Mouse (Mus musculus): ENCODE results near the gene Mrpl42. TPM values are rescaled to one million over a fixed set of nuclear protein-coding genes. Genes with fewer than 3 reads are reported as not detected.
"Not testable (repeated sequence)": the region's sequence is repeated elsewhere in the genome, so short reads cannot be mapped to it uniquely, and the experiment has no call there.

The Mrpl42 gene
- 39.3 and 80.6 TPM in 2 replicates for polyA plus RNA-seq (2012; rRNA removed)

DNA sequence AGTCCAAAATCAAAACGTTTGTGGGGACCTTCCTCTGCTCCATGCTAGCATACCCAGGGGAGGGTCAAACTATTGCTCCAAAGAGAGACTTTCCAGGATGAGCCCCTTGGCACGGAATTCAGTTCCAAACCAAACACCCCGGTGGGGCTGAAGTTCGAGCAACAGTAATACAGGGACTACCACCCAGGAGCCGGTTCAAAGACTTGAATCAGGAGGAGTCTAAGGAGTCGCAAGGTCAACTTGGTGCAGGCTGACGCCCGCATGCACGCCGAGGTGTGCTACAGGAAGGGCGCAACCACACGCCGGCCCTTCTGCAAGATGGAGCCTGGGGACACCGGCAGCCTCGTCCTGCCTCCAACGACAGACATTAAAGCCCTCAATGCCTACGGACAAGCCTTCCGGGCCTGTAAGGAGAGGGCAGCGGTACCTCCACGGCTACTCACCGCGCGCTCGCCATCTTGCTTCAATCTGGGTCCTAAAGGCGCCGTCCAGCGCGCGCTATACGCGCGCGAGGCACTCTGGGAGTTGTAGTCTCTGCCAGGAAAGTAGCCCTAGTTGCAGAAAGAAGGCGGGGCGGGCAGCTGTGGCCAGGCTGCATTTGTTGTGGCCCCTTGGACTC, at the start of gene Mrpl42:
Gene Mrpl42, minus strand, starts transcription at position 478 of the 619 bp plus-strand sequence.
- peaks cover 3% of the 10 kb centered on the region; the same call in 1 of the 2 replicates for H3K4me1 ChIP-seq (ENCODE audit: control insufficient read depth, insufficient read depth, low read length)
- peak within 1 kb of the TSS; percentile 82 for H3K4me3 ChIP-seq (replicated peaks; ENCODE audit: extremely low read depth, low read depth, low read length)
- under 1% methylated on average over 35 of the region's 35 CpGs for WGBS
- TF ChIP-seq CTCF (IDR thresholded peaks at IDR 0.05; ENCODE audit: insufficient read depth, low read length): no peak
- peak; percentile 82; the same call in 1 of the 2 replicates for TF ChIP-seq POLR2A (IDR thresholded peaks at IDR 0.05; ENCODE audit: borderline replicate concordance, extremely low read depth, low read depth, low read length)
- peak; percentile 81 for DNase-seq

DNA sequence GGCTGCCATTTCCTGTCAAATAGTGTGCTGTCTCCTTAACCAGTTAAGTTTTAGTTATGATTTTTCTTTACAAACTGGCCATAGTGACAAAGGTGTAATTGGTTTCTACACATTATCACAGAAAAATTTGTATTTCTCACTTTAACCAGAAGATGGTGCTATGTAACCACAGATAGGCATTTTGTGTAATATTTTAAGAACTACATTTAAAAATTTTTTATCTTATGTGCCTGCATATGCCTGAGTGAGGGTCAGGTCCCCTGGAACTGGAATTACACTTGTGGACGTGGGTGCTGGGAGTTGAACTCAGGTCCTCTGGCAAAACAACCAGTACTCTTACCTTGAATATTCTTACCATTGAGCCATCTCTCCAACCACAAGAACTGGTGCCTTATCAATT, 48.8 kb upstream of the Mrpl42 start:
- Histone ChIP-seq H3K4me1 (ENCODE audit: control insufficient read depth, insufficient read depth, low read length) (peaks cover 6% of the 10 kb centered on the region), H3K4me3 (replicated peaks; ENCODE audit: extremely low read depth, low read depth, low read length) (no peak overlapping the region)
- WGBS: 77% methylated on average over 1 of the region's 1 CpGs
- TF ChIP-seq CTCF (IDR thresholded peaks at IDR 0.05; ENCODE audit: insufficient read depth, low read length) (peak; percentile 55; the same call in 1 of the 2 replicates), POLR2A (IDR thresholded peaks at IDR 0.05; ENCODE audit: borderline replicate concordance, extremely low read depth, low read depth, low read length) (no peak)
- no peak for DNase-seq

DNA sequence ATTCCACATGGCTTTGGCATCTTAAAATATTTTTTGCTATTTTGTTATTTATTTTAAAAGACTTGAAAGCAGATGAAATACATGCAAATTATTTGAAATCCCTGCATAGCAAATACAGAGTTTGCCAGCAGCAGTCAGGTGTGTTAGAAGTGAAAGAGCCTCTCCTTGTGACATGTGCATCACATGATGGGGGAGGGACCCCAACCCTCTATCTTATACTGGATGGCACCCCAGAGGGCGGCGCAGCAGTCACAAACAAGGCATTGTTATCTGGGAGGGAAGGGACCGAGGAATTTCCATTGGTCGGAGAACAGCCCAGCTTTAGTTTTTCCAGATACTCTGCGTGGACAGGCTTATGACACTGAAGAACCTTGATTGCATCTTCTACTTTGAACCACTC, 47.3 kb upstream of the Mrpl42 start:
- DNase-seq; H3K4me1 ChIP-seq (ENCODE audit: control insufficient read depth, insufficient read depth, low read length); H3K4me3 ChIP-seq (replicated peaks; ENCODE audit: extremely low read depth, low read depth, low read length): not testable (repeated sequence)
- 79% methylated on average over 5 of the region's 5 CpGs for WGBS

DNA sequence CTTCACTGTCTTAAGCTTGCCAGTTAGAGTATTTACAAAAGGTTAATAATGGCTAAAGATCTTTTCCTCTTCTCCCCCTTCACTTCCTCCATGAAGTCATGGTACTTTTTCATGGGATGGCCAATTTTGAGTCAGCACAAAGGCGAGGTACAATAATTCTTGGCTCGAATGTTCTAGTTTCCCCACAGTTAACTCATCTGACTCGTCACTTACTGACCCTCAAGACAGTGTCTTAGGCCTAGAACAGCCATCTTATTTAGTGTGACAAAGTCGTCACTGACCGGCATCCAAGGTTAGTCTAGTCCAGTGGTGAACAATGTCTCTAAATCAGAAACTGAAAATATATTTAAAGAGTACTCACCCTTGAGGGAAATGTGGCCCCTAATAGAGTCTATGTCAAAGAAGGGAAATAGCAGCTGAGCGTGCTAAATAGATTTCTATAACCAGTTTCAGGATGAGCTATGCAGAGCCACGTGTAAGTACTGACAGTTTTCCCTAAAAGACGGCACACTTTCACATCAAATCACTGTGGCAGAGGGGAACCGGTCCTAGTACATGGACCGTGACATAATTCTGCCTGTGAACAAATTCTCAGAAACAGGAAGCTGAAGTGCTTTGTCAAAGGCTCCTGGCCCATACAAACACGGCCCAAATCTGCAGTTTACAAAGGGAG, 46.5 kb upstream of the Mrpl42 start:
- Histone ChIP-seq H3K4me1 (ENCODE audit: control insufficient read depth, insufficient read depth, low read length) (peaks cover 4% of the 10 kb centered on the region; the same call in 1 of the 2 replicates), H3K4me3 (replicated peaks; ENCODE audit: extremely low read depth, low read depth, low read length) (no peak overlapping the region)
- no peak for TF ChIP-seq POLR2A (IDR thresholded peaks at IDR 0.05; ENCODE audit: borderline replicate concordance, extremely low read depth, low read depth, low read length)
- no peak for TF ChIP-seq CTCF (IDR thresholded peaks at IDR 0.05; ENCODE audit: insufficient read depth, low read length)
- no peak for DNase-seq
- WGBS: 49% methylated on average over 11 of the region's 11 CpGs

DNA sequence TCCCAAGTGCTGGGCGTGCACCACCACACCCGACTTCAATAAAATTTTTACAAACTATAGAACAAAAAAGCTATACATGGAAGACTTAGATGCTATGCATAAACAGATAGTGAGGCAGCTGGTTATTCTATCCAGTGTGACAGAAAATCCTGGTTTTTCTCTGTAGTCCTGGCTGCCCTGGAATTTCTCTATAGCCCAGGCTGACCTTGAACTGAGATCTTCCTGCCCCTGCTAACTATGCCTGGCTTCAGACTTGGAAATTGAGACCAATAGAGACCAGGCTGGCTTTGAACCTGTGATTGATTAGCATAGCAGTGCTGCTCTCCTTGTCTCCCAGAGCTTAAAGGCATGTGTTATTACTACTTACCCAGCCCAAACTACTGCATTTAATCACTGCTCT, 44.4 kb upstream of the Mrpl42 start:
- 94% methylated on average over 2 of the region's 2 CpGs for WGBS
- Histone ChIP-seq H3K4me3 (replicated peaks; ENCODE audit: extremely low read depth, low read depth, low read length) (no peak overlapping the region), H3K4me1 (ENCODE audit: control insufficient read depth, insufficient read depth, low read length) (peaks cover 4% of the 10 kb centered on the region; the same call in 1 of the 2 replicates)
- TF ChIP-seq CTCF (IDR thresholded peaks at IDR 0.05; ENCODE audit: insufficient read depth, low read length): no peak
- TF ChIP-seq POLR2A (IDR thresholded peaks at IDR 0.05; ENCODE audit: borderline replicate concordance, extremely low read depth, low read depth, low read length): no peak
- no peak for DNase-seq

DNA sequence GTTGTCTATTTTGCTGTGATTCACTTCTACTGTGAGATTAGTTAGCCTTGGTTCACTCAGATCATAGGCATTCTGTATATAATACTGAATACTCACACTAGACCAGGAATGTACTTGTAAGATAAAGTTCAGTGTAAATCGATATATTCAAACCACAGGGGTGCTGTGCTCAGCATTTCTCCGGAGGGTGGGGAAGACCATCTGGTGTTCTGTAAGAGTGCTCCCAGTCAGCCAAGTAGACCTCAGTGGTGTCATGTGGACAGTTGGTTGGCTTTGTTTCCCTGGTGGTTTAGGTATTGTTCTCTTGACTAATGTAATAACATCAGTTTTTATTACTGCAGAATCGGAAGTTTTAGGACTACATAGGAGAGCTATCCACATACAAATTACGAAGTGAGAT, 43.3 kb upstream of the Mrpl42 start:
- Histone ChIP-seq H3K4me3 (replicated peaks; ENCODE audit: extremely low read depth, low read depth, low read length) (no peak overlapping the region), H3K4me1 (ENCODE audit: control insufficient read depth, insufficient read depth, low read length) (peaks cover 4% of the 10 kb centered on the region; the same call in 1 of the 2 replicates)
- WGBS: 63% methylated on average over 4 of the region's 4 CpGs
- TF ChIP-seq CTCF (IDR thresholded peaks at IDR 0.05; ENCODE audit: insufficient read depth, low read length) (no peak), POLR2A (IDR thresholded peaks at IDR 0.05; ENCODE audit: borderline replicate concordance, extremely low read depth, low read depth, low read length) (no peak)
- DNase-seq: no peak

DNA sequence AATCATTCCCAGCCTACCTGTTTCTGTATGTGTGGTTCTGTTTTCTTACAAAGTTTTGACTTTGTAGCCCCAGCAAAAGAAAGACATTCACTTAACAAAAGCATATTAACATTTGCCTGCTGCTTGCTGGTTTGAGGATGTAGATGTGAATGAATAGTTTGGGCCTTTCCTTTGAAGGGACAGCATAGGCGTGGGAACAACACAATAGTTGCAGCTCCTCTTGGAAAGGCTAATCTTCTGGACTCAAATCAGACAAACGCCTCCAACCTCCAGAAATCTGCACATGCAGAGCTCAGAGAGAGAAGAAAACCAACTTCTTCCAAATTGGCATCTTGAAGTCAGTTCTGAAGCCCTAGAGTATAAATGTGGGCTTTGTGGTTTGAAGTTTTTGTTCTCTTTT, 42.9 kb upstream of the Mrpl42 start:
- H3K4me1 ChIP-seq (ENCODE audit: control insufficient read depth, insufficient read depth, low read length): peaks cover 4% of the 10 kb centered on the region; the same call in 1 of the 2 replicates
- TF ChIP-seq POLR2A (IDR thresholded peaks at IDR 0.05; ENCODE audit: borderline replicate concordance, extremely low read depth, low read depth, low read length) (no peak), CTCF (IDR thresholded peaks at IDR 0.05; ENCODE audit: insufficient read depth, low read length) (no peak)
- H3K4me3 ChIP-seq (replicated peaks; ENCODE audit: extremely low read depth, low read depth, low read length): no peak overlapping the region
- DNase-seq: no peak
- 68% methylated on average over 2 of the region's 2 CpGs for WGBS

DNA sequence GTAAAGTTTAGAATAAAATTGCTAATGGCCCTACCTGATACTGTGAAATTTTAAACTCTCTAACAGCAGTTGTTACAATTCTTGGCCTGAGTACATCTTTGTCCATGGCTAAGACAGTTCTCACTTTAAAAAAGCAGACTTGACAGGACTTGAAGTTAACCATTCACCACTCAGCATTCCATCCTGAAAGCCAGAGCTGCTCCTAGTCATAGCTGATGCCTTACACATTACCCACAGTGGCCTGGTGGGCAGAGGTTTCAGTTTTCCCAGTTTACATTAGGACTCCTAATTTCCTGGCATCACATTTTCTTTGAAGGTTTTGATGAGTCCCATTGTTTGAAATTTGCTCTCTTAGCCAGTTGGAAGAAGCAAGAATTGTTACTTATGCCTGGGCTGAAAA, 42.3 kb upstream of the Mrpl42 start:
- TF ChIP-seq CTCF (IDR thresholded peaks at IDR 0.05; ENCODE audit: insufficient read depth, low read length) (no peak), POLR2A (IDR thresholded peaks at IDR 0.05; ENCODE audit: borderline replicate concordance, extremely low read depth, low read depth, low read length) (no peak)
- Histone ChIP-seq H3K4me1 (ENCODE audit: control insufficient read depth, insufficient read depth, low read length) (peaks cover 4% of the 10 kb centered on the region; the same call in 1 of the 2 replicates), H3K4me3 (replicated peaks; ENCODE audit: extremely low read depth, low read depth, low read length) (no peak overlapping the region)
- no peak for DNase-seq

DNA sequence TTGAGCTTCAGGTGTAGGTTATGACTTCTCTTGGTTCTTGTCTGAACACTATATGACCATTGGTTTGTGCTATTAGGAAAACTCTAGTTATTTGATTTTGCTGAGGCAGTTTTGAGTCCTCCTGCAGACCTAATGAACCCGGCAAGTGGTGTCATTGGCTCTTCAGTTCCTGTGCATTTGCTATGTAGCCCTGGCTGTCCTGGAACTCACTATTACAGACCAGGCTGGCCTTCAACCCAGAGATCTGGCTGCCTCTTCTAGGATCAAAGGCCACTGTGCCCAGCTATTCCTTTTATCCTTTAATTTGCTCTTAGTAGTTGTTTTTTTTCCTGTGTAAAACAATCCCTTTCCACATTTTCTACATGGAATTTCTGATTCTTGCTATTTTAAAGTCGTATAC, 41.6 kb upstream of the Mrpl42 start:
- TF ChIP-seq POLR2A (IDR thresholded peaks at IDR 0.05; ENCODE audit: borderline replicate concordance, extremely low read depth, low read depth, low read length) (no peak), CTCF (IDR thresholded peaks at IDR 0.05; ENCODE audit: insufficient read depth, low read length) (no peak)
- peaks cover 4% of the 10 kb centered on the region; the same call in 1 of the 2 replicates for H3K4me1 ChIP-seq (ENCODE audit: control insufficient read depth, insufficient read depth, low read length)
- H3K4me3 ChIP-seq (replicated peaks; ENCODE audit: extremely low read depth, low read depth, low read length): no peak overlapping the region
- 81% methylated on average over 2 of the region's 2 CpGs for WGBS
- no peak for DNase-seq

DNA sequence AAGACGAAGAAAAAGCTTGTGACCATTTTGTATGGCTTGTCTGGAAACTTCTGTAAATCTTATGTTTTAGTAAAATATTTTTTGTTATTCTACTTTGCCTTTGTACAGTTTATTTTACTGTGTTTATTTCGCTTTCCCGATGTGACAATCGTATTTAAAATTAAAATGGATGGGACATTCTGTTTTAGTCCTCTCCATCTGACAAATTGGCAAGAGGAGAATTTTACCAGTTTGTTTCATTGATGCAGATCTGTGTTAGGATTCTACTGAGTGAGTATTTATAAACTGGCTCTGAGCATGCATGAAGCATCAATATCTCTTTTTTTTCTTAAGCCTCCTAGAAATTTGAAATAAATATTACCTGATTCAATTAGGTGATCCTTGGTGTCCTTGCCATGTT, 41.2 kb upstream of the Mrpl42 start:
- DNase-seq: no peak
- 73% methylated on average over 4 of the region's 4 CpGs for whole genome bisulfite sequencing
- no peak for TF ChIP-seq CTCF (IDR thresholded peaks at IDR 0.05; ENCODE audit: insufficient read depth, low read length)
- no peak for TF ChIP-seq POLR2A (IDR thresholded peaks at IDR 0.05; ENCODE audit: borderline replicate concordance, extremely low read depth, low read depth, low read length)

More for the DNA sequence above, 41.2 kb upstream of the Mrpl42 start:
- Histone ChIP-seq H3K4me1 (ENCODE audit: control insufficient read depth, insufficient read depth, low read length) (no peaks in the 10 kb centered on the region; the same call in 1 of the 2 replicates), H3K4me3 (replicated peaks; ENCODE audit: extremely low read depth, low read depth, low read length) (no peak overlapping the region)
